Mouse (Mus musculus) limb, embryonic 14.5 days (tissue): ENCODE measurements around the gene Zmynd8. TPM values are rescaled to one million over a fixed set of nuclear protein-coding genes. Genes with fewer than 3 reads are reported as not detected.

Source experiments
- ATAC-seq: fragments of 200-750 bp; cut with Nextera tagmentation; 2 replicates; pipeline ENCODE4 v1.8.0; 2017; ENCODE audit warnings: low read depth, moderate number of reproducible peaks, moderate TSS enrichment; ENCODE audit not compliant: low FRiP score
- DNase-seq: peaks from one replicate; pipeline ENCODE4 v3.0.0-alpha.2; 2015; ENCODE audit warnings: low spot score
- H3K27ac ChIP-seq: fragments of 300-500 bp; sonication (generic); replicated peaks from 2 replicates; pipeline ENCODE4 v1.5.1; 2014; ENCODE audit warnings: low read depth, mild to moderate bottlenecking, low read length, moderate library complexity, mixed read lengths
- H3K27me3 ChIP-seq: fragments of 300-500 bp; sonication (generic); 2 replicates; pipeline ENCODE4 v1.6.1; 2014; ENCODE audit warnings: low read length, mixed read lengths; ENCODE audit not compliant: control insufficient read depth, insufficient read depth
- H3K36me3 ChIP-seq: fragments of 300-500 bp; sonication (generic); 2 replicates; pipeline ENCODE4 v1.6.1; 2014; ENCODE audit warnings: mild to moderate bottlenecking, low read length, moderate library complexity, mixed read lengths; ENCODE audit not compliant: control insufficient read depth, insufficient read depth
- H3K4me1 ChIP-seq: fragments of 300-500 bp; sonication (generic); 2 replicates; pipeline ENCODE4 v1.6.1; 2014; ENCODE audit warnings: antibody characterized with exemption, low read length, mixed read lengths; ENCODE audit not compliant: control insufficient read depth, insufficient read depth
- H3K4me2 ChIP-seq: fragments of 300-500 bp; sonication (generic); replicated peaks from 2 replicates; pipeline ENCODE4 v1.6.1; 2014; ENCODE audit warnings: low read depth, mild to moderate bottlenecking, low read length, moderate library complexity; ENCODE audit not compliant: severe bottlenecking
- H3K4me3 ChIP-seq: fragments of 300-500 bp; sonication (generic); replicated peaks from 2 replicates; pipeline ENCODE4 v1.5.1; 2014; ENCODE audit warnings: low read length
- H3K9ac ChIP-seq: fragments of 300-500 bp; sonication (generic); 2 replicates; pipeline ENCODE4 v1.6.1; 2014; ENCODE audit warnings: mild to moderate bottlenecking, low read depth, low read length, moderate library complexity; ENCODE audit not compliant: severe bottlenecking
- H3K9me3 ChIP-seq: fragments of 300-500 bp; sonication (generic); 2 replicates; pipeline ENCODE4 v1.6.1; 2016; ENCODE audit warnings: low read length; ENCODE audit not compliant: control insufficient read depth
- POLR2A ChIP-seq: fragments of 200-500 bp; IDR thresholded peaks from 2 replicates; pipeline ENCODE4 v1.8.0; 2012; ENCODE audit warnings: inconsistent platforms, mild to moderate bottlenecking, moderate library complexity, borderline replicate concordance; ENCODE audit not compliant: insufficient read depth, insufficient read length; ENCODE audit errors: extremely low read depth
- WGBS: fragments of 180-500 bp; shearing (Covaris S2); extraction: QIAGEN DNeasy Blood & Tissue Kit; methylation state at CpG from one replicate; pipeline ENCODE4 v1.1.7; 2014; 5-methylcytosine and 5-hydroxymethylcytosine counted together
- polyA plus RNA-seq, 2 experiments: library from polyadenylated mRNA; depleted of rRNA in 1 of 2; stranded (reverse) in 1 of 2; unstranded in 1 of 2; fragments of >200 nt; fragmentation: Nextera tagmentation in 1 of 2; extraction: Ambion mirVana in 1 of 2; gene quantifications; 2 replicates each; pipeline versions ENCODE4 v1.2.1 to v1.2.3; 2012 to 2014

Zmynd8 gene
- polyA plus RNA-seq, 2 experiments = 30.2 to 49.5 TPM

DNA sequence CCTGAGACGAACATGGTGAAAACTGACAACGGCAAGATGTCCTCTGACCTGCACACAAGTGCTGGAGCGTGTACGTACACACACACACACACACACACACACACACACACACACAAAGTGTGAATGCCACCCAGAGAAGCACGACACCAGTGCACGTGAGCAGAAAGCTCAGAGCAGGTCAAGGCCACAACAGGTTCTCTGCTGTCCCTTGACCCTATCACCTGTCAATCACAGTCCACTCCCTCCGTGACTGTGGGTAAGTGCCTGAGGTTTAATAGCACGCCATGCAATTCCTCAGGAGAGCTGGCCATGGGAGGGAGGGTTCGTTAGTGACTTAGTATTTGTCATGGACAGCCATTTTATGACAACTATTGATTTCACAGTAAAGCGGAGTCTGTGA is 74.0 kb downstream of the Zmynd8 start:
- ATAC-seq = no peak
- no peak for TF ChIP-seq POLR2A
- Histone ChIP-seq H3K4me2 (no peak overlapping the region), H3K4me1 (peaks cover 7% of the 10 kb centered on the region), H3K27me3 (no peaks in the 10 kb centered on the region), H3K36me3 (peaks cover 97% of the 10 kb centered on the region), H3K4me3 (no peak overlapping the region), H3K9me3 (no peaks in the 10 kb centered on the region), H3K9ac (no peak overlapping the region), H3K27ac (no peak overlapping the region)
- no peak for DNase-seq
- WGBS = 74% methylated on average over 10 of the region's 10 CpGs

DNA sequence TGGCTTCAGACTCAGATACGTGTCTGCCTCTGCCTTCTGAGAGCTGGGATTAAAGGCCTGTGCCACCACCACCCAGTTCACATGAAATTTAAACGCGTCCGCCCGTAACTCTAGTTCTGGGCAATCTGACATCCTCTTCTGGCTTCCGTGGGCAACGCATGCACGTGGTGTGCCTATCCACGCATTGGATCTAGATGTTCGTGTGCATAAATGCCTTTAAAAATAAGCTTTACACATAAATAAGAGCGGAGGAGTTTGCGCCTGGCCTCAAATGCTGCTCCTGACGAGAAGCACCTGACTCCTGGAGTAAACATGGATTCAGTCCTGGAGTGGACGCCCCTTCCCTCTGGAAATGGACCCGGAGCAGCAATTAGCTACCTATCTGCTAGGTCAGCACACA is 76.3 kb downstream of the Zmynd8 start:
- no peak for TF ChIP-seq POLR2A
- Histone ChIP-seq H3K4me3 (no peak overlapping the region), H3K4me1 (peaks cover 7% of the 10 kb centered on the region), H3K9me3 (no peaks in the 10 kb centered on the region), H3K9ac (no peak overlapping the region), H3K27me3 (no peaks in the 10 kb centered on the region), H3K36me3 (peaks cover 95% of the 10 kb centered on the region), H3K4me2 (no peak overlapping the region), H3K27ac (no peak overlapping the region)
- no peak for DNase-seq
- ATAC-seq = no peak
- 92% methylated on average over 15 of the region's 15 CpGs for WGBS

DNA sequence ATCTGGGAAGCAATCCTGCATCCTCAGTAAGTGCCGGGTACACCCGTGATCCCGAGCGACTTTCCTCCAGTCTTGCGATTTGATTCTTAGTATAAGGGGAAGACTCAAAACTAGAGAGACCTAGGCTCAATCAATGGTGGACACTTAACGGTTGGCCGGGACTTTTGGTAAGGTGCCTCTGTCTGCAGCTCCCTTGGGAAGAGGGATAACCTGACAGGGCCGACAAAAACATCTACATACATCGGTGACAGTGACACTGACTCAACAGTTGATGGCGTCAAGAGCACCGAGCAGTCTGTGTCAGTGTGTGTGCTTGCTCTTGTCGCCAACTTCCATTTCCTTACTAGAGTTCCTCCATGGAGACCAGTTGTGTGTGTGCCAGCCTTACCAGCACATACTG is 77.1 kb downstream of the Zmynd8 start:
- H3K4me2 ChIP-seq = no peak overlapping the region
- WGBS = 89% methylated on average over 12 of the region's 12 CpGs
- peaks cover 3% of the 10 kb centered on the region for H3K4me1 ChIP-seq
- peaks cover 94% of the 10 kb centered on the region for H3K36me3 ChIP-seq
- no peak for ATAC-seq
- H3K4me3 ChIP-seq = no peak overlapping the region
- no peaks in the 10 kb centered on the region for H3K27me3 ChIP-seq
- no peak for DNase-seq
- no peak for TF ChIP-seq POLR2A
- H3K9me3 ChIP-seq = no peaks in the 10 kb centered on the region
- H3K27ac ChIP-seq = no peak overlapping the region
- H3K9ac ChIP-seq = no peak overlapping the region

DNA sequence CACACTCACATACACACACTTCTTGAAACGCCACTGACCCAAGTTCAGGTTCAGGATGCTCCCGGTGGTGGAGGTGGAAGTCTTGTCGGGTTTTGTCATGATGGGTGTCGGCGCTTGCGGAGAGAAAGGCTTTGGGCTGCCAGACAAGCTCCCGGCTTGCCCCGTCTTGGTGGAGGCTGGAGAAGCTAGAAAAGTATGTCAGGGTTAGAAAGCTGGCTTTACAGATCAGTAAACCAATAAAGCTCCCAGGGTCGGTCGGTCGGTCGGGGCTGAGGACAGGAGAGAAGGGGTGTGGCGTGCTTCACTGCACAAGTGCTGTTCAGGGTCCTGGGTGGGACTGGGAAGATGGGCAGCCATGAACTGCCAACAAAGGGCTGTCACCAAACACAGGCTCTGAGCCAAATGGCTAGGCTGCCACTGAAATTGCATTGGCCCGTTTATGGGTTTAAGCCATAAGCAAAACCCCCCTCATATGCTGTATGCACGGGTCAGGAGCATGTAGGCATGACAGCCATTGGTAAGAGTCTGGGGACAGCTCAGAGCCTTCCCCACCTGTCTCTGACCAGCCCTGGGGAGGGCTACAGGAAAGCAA is 78.2 kb downstream of the Zmynd8 start:
- no peak for DNase-seq
- 77% methylated on average over 15 of the region's 15 CpGs for WGBS
- Histone ChIP-seq H3K27me3 (no peaks in the 10 kb centered on the region), H3K9me3 (no peaks in the 10 kb centered on the region), H3K36me3 (peaks cover 93% of the 10 kb centered on the region), H3K9ac (no peak overlapping the region), H3K27ac (no peak overlapping the region), H3K4me2 (no peak overlapping the region), H3K4me1 (no peaks in the 10 kb centered on the region), H3K4me3 (no peak overlapping the region)
- ATAC-seq = no peak
- no peak for TF ChIP-seq POLR2A

DNA sequence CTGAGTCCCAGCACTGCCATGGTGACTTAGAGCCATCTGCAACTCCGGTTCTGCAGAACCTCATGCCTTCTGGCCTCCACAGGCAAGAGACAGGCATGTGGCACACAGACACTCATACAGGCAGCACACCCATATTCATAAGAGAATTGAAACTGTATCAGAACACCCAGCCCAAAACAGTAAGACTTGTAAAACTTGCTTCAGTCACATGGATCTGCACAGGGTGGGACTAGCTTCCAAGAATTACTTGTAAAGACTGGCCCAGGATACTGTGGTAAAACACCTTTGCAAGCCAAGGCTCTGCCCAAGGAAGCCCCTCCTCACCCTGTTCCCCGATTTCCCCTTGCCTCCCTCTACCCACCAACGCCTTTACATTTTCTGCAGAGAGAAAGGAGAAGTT is 78.7 kb downstream of the Zmynd8 start:
- no peak for DNase-seq
- H3K27me3 ChIP-seq = no peaks in the 10 kb centered on the region
- peaks cover 93% of the 10 kb centered on the region for H3K36me3 ChIP-seq
- 84% methylated on average over 3 of the region's 3 CpGs for WGBS
- ATAC-seq = 0 out of 2 replicates have a peak, but pooled peaks have one; percentile 13
- no peaks in the 10 kb centered on the region for H3K4me1 ChIP-seq
- no peaks in the 10 kb centered on the region for H3K9me3 ChIP-seq
- no peak for TF ChIP-seq POLR2A
- no peak overlapping the region for H3K9ac ChIP-seq
- no peak overlapping the region for H3K4me2 ChIP-seq
- no peak overlapping the region for H3K27ac ChIP-seq
- H3K4me3 ChIP-seq = no peak overlapping the region
